Mouse (Mus musculus) hindbrain, postnatal 0 days (tissue): ENCODE results near the gene Gnb4. TPM values are rescaled to one million over a fixed set of nuclear protein-coding genes. Genes with fewer than 3 reads are reported as not detected.
A peak's percentile ranks its signal among the peaks of the same experiment; 100 is the strongest.

Source experiments
- ATAC-seq: fragments of 200-750 bp; cut with Nextera tagmentation; 2 replicates; pipeline ENCODE4 v1.8.0; 2017; ENCODE audit warnings: mild to moderate bottlenecking, moderate TSS enrichment, moderate library complexity
- DNase-seq: peaks from one replicate; pipeline ENCODE4 v3.0.0-alpha.2; 2015; ENCODE audit warnings: low spot score
- H3K27ac ChIP-seq: fragments of 300-500 bp; sonication (generic); 2 replicates; pipeline ENCODE4 v1.5.1; 2014; ENCODE audit warnings: mild to moderate bottlenecking
- H3K27me3 ChIP-seq: fragments of 300-500 bp; sonication (generic); 2 replicates; pipeline ENCODE4 v1.6.1; 2014; ENCODE audit warnings: low read length, mixed read lengths; ENCODE audit not compliant: insufficient read depth
- H3K36me3 ChIP-seq: fragments of 300-500 bp; sonication (generic); 2 replicates; pipeline ENCODE4 v1.6.1; 2014; ENCODE audit warnings: low read length, mixed read lengths; ENCODE audit not compliant: insufficient read depth
- H3K4me1 ChIP-seq: fragments of 300-500 bp; sonication (generic); 2 replicates; pipeline ENCODE4 v1.6.1; 2014; ENCODE audit warnings: antibody characterized with exemption, low read length, mixed read lengths; ENCODE audit not compliant: insufficient read depth
- H3K4me2 ChIP-seq: fragments of 300-500 bp; sonication (generic); 2 replicates; pipeline ENCODE4 v1.6.1; 2014; ENCODE audit warnings: low read depth, mild to moderate bottlenecking, low read length, moderate library complexity, mixed read lengths
- H3K4me3 ChIP-seq: fragments of 300-500 bp; sonication (generic); 2 replicates; pipeline ENCODE4 v1.5.1; 2014; ENCODE audit warnings: low read length
- H3K9ac ChIP-seq: fragments of 300-500 bp; sonication (generic); replicated peaks from 2 replicates; pipeline ENCODE4 v1.6.1; 2014; ENCODE audit warnings: mild to moderate bottlenecking, low read length, moderate library complexity, mixed read lengths
- H3K9me3 ChIP-seq: fragments of 300-500 bp; sonication (generic); 2 replicates; pipeline ENCODE4 v1.6.1; 2016; ENCODE audit warnings: low read length, mixed read lengths
- CTCF ChIP-seq: IDR thresholded peaks from 2 replicates; pipeline ENCODE4 v1.5.1; 2016; ENCODE audit warnings: antibody characterized with exemption, control low read depth, low read depth
- WGBS: fragments of 180-500 bp; shearing (Covaris S2); extraction: QIAGEN DNeasy Blood & Tissue Kit; methylation state at CpG from one replicate; pipeline ENCODE4 v1.1.7; 2014; 5-methylcytosine and 5-hydroxymethylcytosine counted together
- polyA plus RNA-seq: library from polyadenylated mRNA; unstranded; fragments of >200 nt; fragmentation: Nextera tagmentation; extraction: Ambion mirVana; gene quantifications from 2 replicates; pipeline ENCODE4 v1.2.1, GENCODE M21; 2015
- total RNA-seq: library from RNA; depleted of rRNA; stranded (reverse); fragments of >200 nt; gene quantifications from 2 replicates; pipeline ENCODE4 v1.2.3, GENCODE M21; 2014; rRNA removed

Gene Gnb4
- total RNA-seq, result 124 and 138 TPM in 2 replicates
- polyA plus RNA-seq, result 123 and 124 TPM in 2 replicates

DNA sequence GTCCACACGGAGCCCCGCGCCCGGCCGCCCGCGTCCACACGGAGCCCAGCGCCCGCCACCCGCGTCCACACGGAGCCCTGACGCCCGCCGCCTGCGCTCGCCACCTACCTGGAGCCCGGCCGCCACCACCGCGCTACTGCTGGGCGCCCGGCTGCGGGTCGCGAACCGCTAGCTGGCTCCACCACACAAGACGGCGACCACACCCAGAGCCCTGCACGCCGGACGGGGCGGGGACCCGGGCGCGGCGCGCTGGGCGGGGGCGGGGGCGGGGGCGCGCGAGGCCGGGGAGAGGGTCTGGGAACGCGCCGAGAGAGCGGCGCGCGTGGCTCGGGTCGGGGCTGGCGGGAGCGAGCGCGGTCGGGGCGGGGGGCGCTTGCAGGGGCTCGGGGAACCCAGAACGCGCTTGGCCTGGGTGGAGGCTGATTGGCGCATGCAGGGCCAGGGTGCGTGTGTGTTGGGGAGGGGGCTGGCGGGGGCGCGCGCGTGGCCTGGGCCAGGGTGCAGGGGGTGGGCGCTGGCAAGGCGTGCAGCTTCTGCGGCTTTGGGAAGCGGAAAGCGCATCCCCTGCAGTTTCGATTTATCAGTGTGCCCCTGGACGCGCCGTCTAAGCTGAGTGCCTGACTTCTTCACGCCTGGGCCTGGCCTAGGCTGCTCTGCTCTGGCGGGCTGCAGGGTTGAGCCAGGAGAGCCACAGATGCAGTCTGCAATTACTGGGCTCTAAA is at the start of gene Gnb4:
Gnb4 (minus strand) TSS at position 255 of the 722 bp plus-strand sequence.
- peak within 1 kb of the TSS; percentile 80 for H3K27ac ChIP-seq
- peak; percentile 89 for DNase-seq
- H3K27me3 ChIP-seq, result no peaks in the 10 kb centered on the region
- H3K9me3 ChIP-seq, result no peaks in the 10 kb centered on the region
- ATAC-seq, result peak; percentile 94
- no peak for TF ChIP-seq CTCF
- no peaks in the 10 kb centered on the region for H3K36me3 ChIP-seq
- H3K4me3 ChIP-seq, result peak within 1 kb of the TSS; percentile 56
- peaks cover 4% of the 10 kb centered on the region; the same call in 1 of the 2 replicates for H3K4me1 ChIP-seq
- H3K9ac ChIP-seq, result peak within 1 kb of the TSS; percentile 70
- WGBS, result 2% methylated on average over 42 of the region's 83 CpGs
- H3K4me2 ChIP-seq, result peak within 1 kb of the TSS; percentile 66

- H3K27me3 ChIP-seq, result no peaks in the 10 kb centered on the region
- no peak overlapping the region for H3K4me2 ChIP-seq
- ATAC-seq (no peak), DNase-seq (no peak)
- WGBS, result 91% methylated on average over 3 of the region's 3 CpGs
- TF ChIP-seq CTCF, result no peak
- H3K4me3 ChIP-seq, result no peak overlapping the region
- no peaks in the 10 kb centered on the region for H3K4me1 ChIP-seq
- no peak overlapping the region for H3K27ac ChIP-seq
- H3K36me3 ChIP-seq, result no peaks in the 10 kb centered on the region
- no peak overlapping the region for H3K9ac ChIP-seq
- H3K9me3 ChIP-seq, result no peaks in the 10 kb centered on the region
Observed at GRCm38 (mm10) chr3:32661556-32661930, 45.2 kb upstream of the Gnb4 start.

DNA sequence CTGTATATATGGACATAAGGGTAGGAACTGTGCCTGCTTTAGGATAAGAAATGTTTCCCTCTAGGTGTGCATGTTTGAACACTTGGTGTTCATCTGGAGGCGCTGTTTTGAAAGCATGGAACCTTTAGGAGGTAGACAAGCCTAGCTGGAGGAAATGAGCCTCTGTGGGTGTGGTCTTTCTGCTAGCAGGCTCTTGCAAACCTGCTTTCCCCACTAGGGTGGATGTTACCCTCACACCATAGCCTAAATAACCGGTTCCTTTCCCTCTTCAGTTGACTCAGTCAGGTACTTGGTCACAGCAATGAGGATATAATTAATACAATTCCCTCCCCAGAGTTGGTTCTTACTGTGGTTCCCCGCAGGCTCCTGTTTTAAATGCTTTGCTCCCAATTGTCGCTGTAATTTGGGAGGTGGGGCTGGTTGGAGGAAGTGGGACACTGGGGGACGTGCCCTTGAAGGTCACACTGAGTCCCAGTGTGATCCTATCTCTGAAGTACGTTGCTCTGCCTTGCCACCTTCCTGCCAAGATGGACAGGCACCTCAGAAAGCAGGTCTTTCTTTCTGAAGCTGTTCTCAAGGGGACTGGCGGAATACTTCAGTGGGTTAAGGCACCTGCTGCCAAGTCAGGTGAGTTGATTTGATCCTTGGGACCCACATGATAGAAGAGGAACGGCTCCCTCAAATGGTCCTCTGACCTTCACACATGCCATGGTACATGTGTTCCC is 44.6 kb upstream of the Gnb4 start:
- Histone ChIP-seq H3K4me3 (no peak overlapping the region), H3K9me3 (no peaks in the 10 kb centered on the region), H3K4me2 (no peak overlapping the region), H3K36me3 (no peaks in the 10 kb centered on the region), H3K9ac (no peak overlapping the region), H3K27me3 (no peaks in the 10 kb centered on the region), H3K4me1 (no peaks in the 10 kb centered on the region), H3K27ac (no peak overlapping the region)
- 68% methylated on average over 8 of the region's 8 CpGs for WGBS
- ATAC-seq (no peak), DNase-seq (no peak)
- TF ChIP-seq CTCF, result no peak

- no peak overlapping the region for H3K4me2 ChIP-seq
- H3K4me3 ChIP-seq, result no peak overlapping the region
- H3K27ac ChIP-seq, result no peak overlapping the region
- TF ChIP-seq CTCF, result no peak
- no peaks in the 10 kb centered on the region for H3K9me3 ChIP-seq
- no peaks in the 10 kb centered on the region for H3K36me3 ChIP-seq
- 48% methylated on average over 8 of the region's 8 CpGs for WGBS
- H3K4me1 ChIP-seq, result no peaks in the 10 kb centered on the region
- H3K9ac ChIP-seq, result no peak overlapping the region
- DNase-seq (no peak), ATAC-seq (peak; percentile 59; the same call in 1 of the 2 replicates)
- H3K27me3 ChIP-seq, result no peaks in the 10 kb centered on the region
Observed at GRCm38 (mm10) chr3:32660276-32660675, 43.9 kb upstream of the Gnb4 start.

DNA sequence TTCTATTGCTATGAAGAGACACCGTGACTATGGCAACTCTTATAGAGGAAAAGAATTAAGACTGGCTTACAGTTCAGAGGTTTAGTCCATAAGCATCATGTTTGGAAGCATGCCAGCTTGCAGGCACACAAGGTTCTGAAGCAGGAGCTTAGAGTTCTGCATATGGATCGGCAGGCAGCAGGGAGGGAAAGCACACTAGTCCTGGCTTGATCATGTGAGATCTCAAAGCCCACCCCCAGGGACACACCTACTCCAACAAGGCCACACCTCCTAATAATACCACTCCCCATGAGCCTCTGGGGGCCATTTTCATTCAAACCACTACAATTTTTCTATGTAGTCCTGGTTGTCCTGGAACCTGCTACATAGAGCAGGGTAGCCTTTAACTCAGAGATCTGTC is 43.1 kb upstream of the Gnb4 start:
- TF ChIP-seq CTCF, result no peak
- DNase-seq (no peak), ATAC-seq (no peak)
- Histone ChIP-seq H3K9ac (no peak overlapping the region), H3K27ac (no peak overlapping the region), H3K36me3 (no peaks in the 10 kb centered on the region), H3K4me1 (no peaks in the 10 kb centered on the region), H3K9me3 (no peaks in the 10 kb centered on the region), H3K4me2 (no peak overlapping the region), H3K4me3 (no peak overlapping the region), H3K27me3 (no peaks in the 10 kb centered on the region)
- WGBS, result 79% methylated on average over 2 of the region's 2 CpGs

DNA sequence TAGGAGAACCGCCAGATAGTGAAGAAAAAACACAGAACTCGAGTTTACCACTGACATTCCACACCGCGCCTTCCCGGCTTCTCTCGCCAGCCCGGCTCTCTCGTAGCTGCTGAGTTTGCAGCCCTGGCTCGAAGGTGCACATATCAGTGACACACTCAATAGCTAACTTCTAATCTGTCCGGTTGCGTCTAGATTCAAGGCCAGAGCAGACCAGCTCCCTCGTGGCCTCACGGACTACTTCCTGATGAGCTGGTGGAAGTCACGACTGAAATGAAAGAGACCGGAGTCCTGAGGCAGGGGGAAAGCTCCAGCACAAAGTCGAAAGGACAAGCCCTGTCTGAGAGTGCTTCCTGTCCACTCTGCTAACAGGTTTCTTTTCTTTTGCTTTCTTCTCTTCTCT is 42.4 kb upstream of the Gnb4 start:
- Histone ChIP-seq H3K36me3 (no peaks in the 10 kb centered on the region), H3K4me3 (no peak overlapping the region), H3K9ac (no peak overlapping the region), H3K27me3 (no peaks in the 10 kb centered on the region), H3K4me1 (no peaks in the 10 kb centered on the region), H3K27ac (no peak overlapping the region), H3K4me2 (no peak overlapping the region), H3K9me3 (no peaks in the 10 kb centered on the region)
- WGBS, result 85% methylated on average over 16 of the region's 16 CpGs
- no peak for DNase-seq
- ATAC-seq, result no peak
- TF ChIP-seq CTCF, result no peak

DNA sequence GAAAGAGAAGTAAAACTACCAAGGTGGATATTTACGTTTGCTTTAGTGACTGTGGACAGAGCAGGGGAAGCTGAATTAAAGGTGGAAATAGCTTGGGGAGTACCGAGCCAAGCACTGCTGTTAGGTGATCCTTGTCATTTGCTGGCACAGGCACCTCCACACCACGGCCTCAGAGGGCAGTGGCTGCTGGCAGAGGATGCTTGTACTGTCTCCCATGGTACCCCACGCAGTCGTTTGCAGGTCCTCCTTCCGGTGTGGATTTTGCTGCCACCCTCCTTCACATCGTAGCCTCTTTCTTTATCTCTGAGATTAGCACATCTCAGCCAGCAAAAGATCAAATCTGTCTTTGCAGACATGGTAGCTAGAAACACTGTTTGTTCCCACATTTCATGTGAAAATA is 42.0 kb upstream of the Gnb4 start:
- TF ChIP-seq CTCF, result no peak
- Histone ChIP-seq H3K9ac (no peak overlapping the region), H3K4me1 (no peaks in the 10 kb centered on the region), H3K27me3 (no peaks in the 10 kb centered on the region), H3K36me3 (no peaks in the 10 kb centered on the region), H3K27ac (no peak overlapping the region), H3K9me3 (no peaks in the 10 kb centered on the region), H3K4me3 (no peak overlapping the region), H3K4me2 (no peak overlapping the region)
- no peak for ATAC-seq
- DNase-seq, result no peak
- 76% methylated on average over 7 of the region's 7 CpGs for WGBS
